Mouse (Mus musculus) v-Abl transformed pro-B cells (cell line): ENCODE results near the gene Taf8.

ENCODE experiments used
- in situ Hi-C, 2 experiments: fragments of 400-800 bp; cut with MboI; formaldehyde crosslinking; loops; one replicate each; pipeline ENCODE4 v1.15.1; 2025; ENCODE audit not compliant: unreplicated experiment in 2 of 2

The Taf8 gene

GRCm38 (mm10) chr17:47440359-47440890 lies 61.7 kb downstream of the Taf8 start:
- in situ Hi-C loops, result no loop called here

- in situ Hi-C loops, result no loop called here
Observed at GRCm38 (mm10) chr17:47439396-47440028, 62.6 kb downstream of the Taf8 start.

GRCm38 (mm10) chr17:47438611-47439010 lies 63.5 kb downstream of the Taf8 start:
- in situ Hi-C loops, result no loop called here

GRCm38 (mm10) chr17:47436907-47437547 lies 65.1 kb downstream of the Taf8 start, which contains the start of gene 1700001C19Rik:
Gene 1700001C19Rik (minus strand): TSS chr17:47437376.
- in situ Hi-C loops, result no loop called here

- in situ Hi-C loops, result no loop called here
Observed at GRCm38 (mm10) chr17:47436156-47436906, 65.8 kb downstream of the Taf8 start, which contains the start of gene AI661453. Gene AI661453 (plus strand): TSS chr17:47436615.
